Mouse (Mus musculus) stomach, embryonic 14.5 days (tissue): Measurements from ENCODE around the gene Ppp1r8. TPM values are rescaled to one million over a fixed set of nuclear protein-coding genes. Genes with fewer than 3 reads are reported as not detected.
"Not testable (repeated sequence)": the region's sequence is repeated elsewhere in the genome, so short reads cannot be mapped to it uniquely, and the experiment has no call there.

Experiments used
- ATAC-seq: fragments of 200-750 bp; cut with Nextera tagmentation; 2 replicates; pipeline ENCODE4 v1.8.0; 2017; ENCODE audit warnings: low read depth, moderate TSS enrichment; ENCODE audit not compliant: insufficient number of reproducible peaks, insufficient read depth, low FRiP score
- H3K27ac ChIP-seq: fragments of 300-500 bp; sonication (generic); 2 replicates; pipeline ENCODE4 v1.5.1; 2014; ENCODE audit warnings: mild to moderate bottlenecking, low read length, moderate library complexity, mixed read lengths
- H3K27me3 ChIP-seq: fragments of 300-500 bp; sonication (generic); 2 replicates; pipeline ENCODE4 v1.6.1; 2014; ENCODE audit warnings: low read length, control low read depth, mixed read lengths; ENCODE audit not compliant: control insufficient read depth, insufficient read depth
- H3K36me3 ChIP-seq: fragments of 300-500 bp; sonication (generic); 2 replicates; pipeline ENCODE4 v1.6.1; 2014; ENCODE audit warnings: mild to moderate bottlenecking, control low read depth, low read length, moderate library complexity, mixed read lengths; ENCODE audit not compliant: control insufficient read depth, insufficient read depth
- H3K4me1 ChIP-seq: fragments of 300-500 bp; sonication (generic); 2 replicates; pipeline ENCODE4 v1.6.1; 2014; ENCODE audit warnings: low read length, control low read depth, mixed read lengths; ENCODE audit not compliant: control insufficient read depth, insufficient read depth
- H3K4me2 ChIP-seq: fragments of 300-500 bp; sonication (generic); replicated peaks from 2 replicates; pipeline ENCODE4 v1.6.1; 2014; ENCODE audit warnings: low read depth, low read length, control low read depth
- H3K4me3 ChIP-seq: fragments of 300-500 bp; sonication (generic); 2 replicates; pipeline ENCODE4 v1.5.1; 2014; ENCODE audit warnings: low read depth, low read length, control low read depth
- H3K9ac ChIP-seq: fragments of 300-500 bp; sonication (generic); replicated peaks from 2 replicates; pipeline ENCODE4 v1.6.1; 2014; ENCODE audit warnings: low read depth, mild to moderate bottlenecking, control low read depth, low read length, moderate library complexity, mixed read lengths
- H3K9me3 ChIP-seq: fragments of 300-500 bp; sonication (generic); 2 replicates; pipeline ENCODE4 v1.6.1; 2016; ENCODE audit warnings: low read depth, low read length, control low read depth; ENCODE audit not compliant: control insufficient read depth
- WGBS: fragments of 180-500 bp; shearing (Covaris S2); extraction: QIAGEN DNeasy Blood & Tissue Kit; methylation state at CpG from one replicate; pipeline ENCODE4 v1.1.7; 2014; 5-methylcytosine and 5-hydroxymethylcytosine counted together
- polyA plus RNA-seq: library from polyadenylated mRNA; unstranded; fragments of >200 nt; fragmentation: Nextera tagmentation; extraction: Ambion mirVana; gene quantifications from 2 replicates; pipeline ENCODE4 v1.2.1, GENCODE M21; 2014

Ppp1r8 gene
- polyA plus RNA-seq, 1 experiment from 2014 or later, result 55.9 TPM

DNA sequence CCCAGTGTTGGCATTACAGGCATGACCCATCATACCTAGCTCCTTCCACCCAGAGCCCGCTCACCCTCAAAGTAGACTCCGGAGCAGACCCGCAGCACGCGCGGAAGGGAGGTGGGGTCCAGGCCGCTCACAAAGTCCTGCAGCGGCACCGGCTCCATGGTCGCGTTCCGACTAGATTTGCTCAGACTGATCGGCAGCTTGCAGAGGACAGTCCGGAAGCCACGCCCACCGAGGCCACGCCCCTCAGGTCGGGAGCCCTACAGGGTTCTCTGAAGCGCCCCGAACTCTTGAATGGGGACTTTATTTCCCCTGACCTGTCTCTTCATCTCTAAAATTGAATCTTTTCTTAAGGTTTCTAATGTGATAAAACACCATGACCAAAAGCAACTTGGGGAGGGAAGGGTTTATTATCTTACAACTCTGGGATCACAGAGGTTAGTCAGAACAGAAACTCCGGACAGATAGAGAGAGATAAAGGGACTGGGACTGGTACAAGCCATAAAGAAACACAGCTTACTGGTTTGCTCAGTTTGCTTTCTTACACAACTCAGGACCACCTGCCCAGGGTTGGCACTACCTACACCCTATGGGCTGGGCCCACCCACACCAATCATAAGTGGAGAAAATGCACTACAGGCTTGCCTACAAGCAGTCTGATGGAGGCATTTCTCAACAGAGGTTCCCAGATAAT lies 46.6 kb downstream of the Ppp1r8 start, which contains the start of gene Themis2:
Themis2 (minus strand) TSS at position 192 of the 691 bp plus-strand sequence.
- no peak within 1 kb of the TSS for H3K27ac ChIP-seq
- no peaks in the 10 kb centered on the region for H3K4me1 ChIP-seq
- peak; percentile 63; the same call in 1 of the 2 replicates for ATAC-seq
- peak within 1 kb of the TSS; percentile 20; the same call in 1 of the 2 replicates for H3K4me3 ChIP-seq
- H3K9ac ChIP-seq, result no peak within 1 kb of the TSS
- peak within 1 kb of the TSS; percentile 45 for H3K4me2 ChIP-seq
- H3K9me3 ChIP-seq, result no peaks in the 10 kb centered on the region
- WGBS, result 2% methylated on average over 21 of the region's 21 CpGs
- 0 out of 2 replicates have a peak, but pooled peaks cover 3% of the 10 kb centered on the region for H3K27me3 ChIP-seq
- no peaks in the 10 kb centered on the region for H3K36me3 ChIP-seq

DNA sequence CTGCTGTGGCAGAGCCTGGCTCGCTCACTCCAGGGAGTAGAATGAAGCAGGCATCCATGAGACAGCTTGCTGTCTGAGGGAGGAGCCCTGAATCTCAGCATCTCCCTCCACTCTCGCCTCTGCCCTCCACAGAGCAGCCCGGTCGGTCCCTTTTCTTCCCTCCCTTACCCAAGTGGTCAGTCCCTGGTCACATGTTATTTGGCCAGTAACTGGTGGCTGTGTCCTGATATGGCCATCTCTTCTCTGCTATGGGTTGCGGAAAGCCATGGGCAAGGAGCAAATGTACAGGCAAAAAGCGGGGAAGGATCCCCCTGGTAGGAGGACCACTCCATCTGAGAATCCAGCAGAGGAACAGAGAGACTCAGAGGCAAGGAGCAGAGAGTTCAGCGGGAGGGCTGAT lies 47.8 kb downstream of the Ppp1r8 start:
- no peaks in the 10 kb centered on the region for H3K9me3 ChIP-seq
- no peak overlapping the region for H3K4me2 ChIP-seq
- no peak for ATAC-seq
- H3K27me3 ChIP-seq, result 0 out of 2 replicates have a peak, but pooled peaks cover 3% of the 10 kb centered on the region
- no peak overlapping the region for H3K4me3 ChIP-seq
- H3K9ac ChIP-seq, result no peak overlapping the region
- H3K4me1 ChIP-seq, result no peaks in the 10 kb centered on the region
- 57% methylated on average over 7 of the region's 7 CpGs for WGBS
- H3K36me3 ChIP-seq, result no peaks in the 10 kb centered on the region
- no peak overlapping the region for H3K27ac ChIP-seq

DNA sequence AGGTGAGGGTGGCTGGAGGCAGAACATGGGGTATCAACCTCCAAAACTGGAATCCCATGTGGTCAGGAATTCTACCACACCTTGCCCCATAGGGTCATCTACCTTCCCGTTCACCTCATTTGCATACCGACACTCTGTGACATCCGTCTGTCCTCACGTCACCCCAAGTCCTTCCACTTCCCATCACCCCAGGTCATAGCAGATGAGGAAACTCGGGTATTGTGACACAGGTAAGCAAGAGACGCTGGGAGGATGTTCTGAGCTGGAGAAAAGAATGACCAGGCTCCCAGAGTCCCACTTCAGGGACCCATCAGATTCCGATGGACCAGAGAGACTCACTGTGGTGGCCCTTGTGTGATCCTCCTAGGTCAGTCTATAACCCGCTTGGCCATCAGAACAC lies 48.2 kb downstream of the Ppp1r8 start:
- Histone ChIP-seq H3K4me1 (no peaks in the 10 kb centered on the region), H3K27ac (no peak overlapping the region), H3K36me3 (no peaks in the 10 kb centered on the region), H3K9ac (no peak overlapping the region), H3K4me2 (no peak overlapping the region), H3K27me3 (0 out of 2 replicates have a peak, but pooled peaks cover 3% of the 10 kb centered on the region), H3K9me3 (no peaks in the 10 kb centered on the region), H3K4me3 (no peak overlapping the region)
- no peak for ATAC-seq
- 73% methylated on average over 8 of the region's 8 CpGs for WGBS

DNA sequence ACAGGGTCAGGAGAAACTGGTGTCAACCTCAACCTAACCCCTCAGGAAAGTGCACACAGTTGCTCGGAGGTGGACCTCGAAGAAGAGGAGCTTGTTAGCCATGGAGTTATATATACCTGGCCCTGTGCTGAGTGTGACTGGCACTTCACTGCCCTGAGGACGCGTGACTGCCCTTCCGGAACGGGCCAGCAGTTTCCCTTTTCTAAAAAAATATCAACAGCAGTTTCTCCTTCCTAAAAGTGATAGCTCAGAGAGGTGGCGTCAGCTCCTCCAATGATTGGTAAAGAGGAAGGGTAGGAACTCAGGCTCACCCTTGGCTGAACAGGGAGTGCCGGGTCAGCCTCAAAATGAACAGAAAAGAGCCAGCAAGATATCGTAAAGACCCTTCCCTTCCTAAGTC lies 48.9 kb downstream of the Ppp1r8 start:
- no peak for ATAC-seq
- Histone ChIP-seq H3K27ac (no peak overlapping the region), H3K4me1 (no peaks in the 10 kb centered on the region), H3K27me3 (0 out of 2 replicates have a peak, but pooled peaks cover 3% of the 10 kb centered on the region), H3K9me3 (no peaks in the 10 kb centered on the region), H3K9ac (no peak overlapping the region), H3K4me3 (no peak overlapping the region), H3K4me2 (no peak overlapping the region), H3K36me3 (no peaks in the 10 kb centered on the region)
- WGBS, result 64% methylated on average over 9 of the region's 9 CpGs

DNA sequence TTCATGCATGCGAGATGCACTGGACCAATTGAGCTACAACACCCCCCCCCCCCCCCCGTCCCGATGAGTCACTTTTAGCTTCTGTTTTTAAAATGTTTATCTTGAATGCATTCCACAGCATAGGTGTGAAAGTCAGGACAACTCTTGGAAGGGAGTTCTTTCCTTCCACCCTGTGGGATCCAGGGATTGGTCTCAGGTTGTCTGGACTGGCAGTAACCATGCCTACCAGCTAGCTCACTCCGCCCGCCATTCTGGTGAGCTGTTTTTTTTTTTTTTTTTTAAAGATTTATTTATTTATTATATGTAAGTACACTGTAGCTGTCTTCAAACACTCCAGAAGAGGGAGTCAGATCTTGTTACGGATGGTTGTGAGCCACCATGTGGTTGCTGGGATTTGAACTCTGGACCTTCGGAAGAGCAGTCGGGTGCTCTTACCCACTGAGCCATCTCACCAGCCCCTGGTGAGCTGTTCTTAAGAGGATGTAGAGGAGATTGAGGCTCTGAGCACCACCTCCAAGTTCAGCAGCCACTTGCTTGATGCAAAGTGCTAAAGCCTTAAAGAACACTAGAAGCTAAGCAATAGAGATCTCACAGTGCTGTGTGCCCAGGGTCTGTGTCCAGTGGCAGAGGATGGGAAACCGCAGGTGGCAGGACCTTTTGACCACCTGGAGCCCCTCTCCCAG lies 49.5 kb downstream of the Ppp1r8 start:
- H3K4me2 ChIP-seq, H3K9ac ChIP-seq, H3K4me1 ChIP-seq, H3K27me3 ChIP-seq, H3K9me3 ChIP-seq, ATAC-seq, H3K27ac ChIP-seq, H3K4me3 ChIP-seq, H3K36me3 ChIP-seq: not testable (repeated sequence)
- WGBS, result 84% methylated on average over 8 of the region's 9 CpGs

DNA sequence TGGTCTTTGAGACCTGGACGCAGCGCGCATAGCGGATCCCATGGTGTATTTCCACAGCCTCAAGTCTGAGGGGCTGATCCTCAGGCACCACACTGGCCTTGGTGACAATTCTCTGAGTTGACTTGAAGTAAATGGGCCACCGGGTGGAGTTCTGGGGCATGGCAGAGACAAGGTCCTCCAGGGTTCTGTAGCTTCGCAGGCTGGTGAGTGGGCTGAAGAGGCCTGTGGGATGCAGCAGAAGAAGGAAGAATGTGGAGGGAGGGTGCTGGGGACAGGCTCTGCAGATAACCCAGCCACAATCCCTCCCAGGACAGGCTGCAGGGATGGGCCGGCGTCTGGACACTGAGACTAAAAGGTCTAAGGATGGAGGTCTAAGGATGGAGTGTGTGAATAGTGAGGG lies 53.2 kb downstream of the Ppp1r8 start:
- Histone ChIP-seq H3K4me2 (no peak overlapping the region), H3K9me3 (no peaks in the 10 kb centered on the region), H3K27ac (no peak overlapping the region), H3K9ac (no peak overlapping the region), H3K27me3 (no peaks in the 10 kb centered on the region), H3K4me1 (no peaks in the 10 kb centered on the region), H3K36me3 (no peaks in the 10 kb centered on the region), H3K4me3 (no peak overlapping the region)
- WGBS, result 83% methylated on average over 8 of the region's 8 CpGs
- ATAC-seq, result no peak

DNA sequence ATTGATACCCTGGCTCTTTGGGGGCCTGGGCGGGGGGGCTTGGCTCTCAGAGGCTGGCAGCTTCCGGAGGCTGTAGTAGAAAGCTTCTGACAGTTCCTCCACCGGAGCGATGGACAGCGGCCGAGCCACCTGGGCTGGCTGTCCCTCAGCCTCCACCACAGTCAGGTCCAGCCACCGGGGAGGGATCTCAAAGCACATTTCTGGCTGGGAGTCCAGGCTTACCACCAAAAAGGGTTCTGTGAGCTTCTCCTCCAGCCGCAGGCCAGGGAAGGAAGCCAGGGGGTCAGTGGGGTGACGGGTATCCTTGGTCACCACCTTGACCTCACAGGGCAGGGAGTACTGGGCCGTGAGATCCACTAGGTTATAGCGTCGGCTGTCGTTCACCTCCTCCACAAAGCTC lies 57.7 kb downstream of the Ppp1r8 start:
- Histone ChIP-seq H3K4me2 (no peak overlapping the region), H3K36me3 (no peaks in the 10 kb centered on the region), H3K27me3 (no peaks in the 10 kb centered on the region), H3K9me3 (no peaks in the 10 kb centered on the region), H3K4me1 (no peaks in the 10 kb centered on the region), H3K9ac (no peak overlapping the region), H3K4me3 (no peak overlapping the region), H3K27ac (no peak overlapping the region)
- WGBS, result 84% methylated on average over 13 of the region's 13 CpGs
- ATAC-seq, result no peak

DNA sequence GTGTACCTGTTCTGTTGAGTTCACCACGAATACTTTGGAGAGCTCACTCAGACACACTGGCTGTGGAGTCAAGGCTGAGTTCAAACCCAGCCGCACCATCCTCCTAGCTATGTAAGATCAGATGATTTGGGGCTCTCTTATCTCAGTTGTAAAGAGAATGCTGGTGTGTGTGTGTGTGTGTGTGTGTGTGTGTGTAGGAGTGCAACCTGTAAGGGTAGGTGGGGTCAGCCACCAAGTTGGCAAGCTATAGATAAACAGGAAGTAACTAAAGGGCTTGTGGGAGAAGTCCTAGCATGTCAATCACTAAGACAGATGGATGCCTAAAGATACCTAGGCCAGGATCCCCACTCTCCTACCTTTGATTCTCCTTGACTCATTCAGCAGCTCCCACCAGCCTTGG lies 59.2 kb downstream of the Ppp1r8 start:
- H3K36me3 ChIP-seq, result peaks cover 7% of the 10 kb centered on the region; the same call in 1 of the 2 replicates
- H3K9ac ChIP-seq, result no peak overlapping the region
- no peak overlapping the region for H3K4me3 ChIP-seq
- H3K27ac ChIP-seq, result no peak overlapping the region
- no peak for ATAC-seq
- 84% methylated on average over 2 of the region's 2 CpGs for WGBS
- H3K27me3 ChIP-seq, result no peaks in the 10 kb centered on the region
- no peaks in the 10 kb centered on the region for H3K4me1 ChIP-seq
- H3K4me2 ChIP-seq, result no peak overlapping the region
- H3K9me3 ChIP-seq, result no peaks in the 10 kb centered on the region
